Mouse (Mus musculus) limb, embryonic 14.5 days (tissue): ENCODE results near the gene Ipcef1. TPM values are rescaled to one million over a fixed set of nuclear protein-coding genes. Genes with fewer than 3 reads are reported as not detected.

Experiments used
- ATAC-seq: fragments of 200-750 bp; cut with Nextera tagmentation; 2 replicates; pipeline ENCODE4 v1.8.0; 2017; ENCODE audit warnings: low read depth, moderate number of reproducible peaks, moderate TSS enrichment; ENCODE audit not compliant: low FRiP score
- DNase-seq: peaks from one replicate; pipeline ENCODE4 v3.0.0-alpha.2; 2015; ENCODE audit warnings: low spot score
- H3K27ac ChIP-seq: fragments of 300-500 bp; sonication (generic); replicated peaks from 2 replicates; pipeline ENCODE4 v1.5.1; 2014; ENCODE audit warnings: low read depth, mild to moderate bottlenecking, low read length, moderate library complexity, mixed read lengths
- H3K27me3 ChIP-seq: fragments of 300-500 bp; sonication (generic); 2 replicates; pipeline ENCODE4 v1.6.1; 2014; ENCODE audit warnings: low read length, mixed read lengths; ENCODE audit not compliant: control insufficient read depth, insufficient read depth
- H3K36me3 ChIP-seq: fragments of 300-500 bp; sonication (generic); 2 replicates; pipeline ENCODE4 v1.6.1; 2014; ENCODE audit warnings: mild to moderate bottlenecking, low read length, moderate library complexity, mixed read lengths; ENCODE audit not compliant: control insufficient read depth, insufficient read depth
- H3K4me1 ChIP-seq: fragments of 300-500 bp; sonication (generic); 2 replicates; pipeline ENCODE4 v1.6.1; 2014; ENCODE audit warnings: antibody characterized with exemption, low read length, mixed read lengths; ENCODE audit not compliant: control insufficient read depth, insufficient read depth
- H3K4me2 ChIP-seq: fragments of 300-500 bp; sonication (generic); replicated peaks from 2 replicates; pipeline ENCODE4 v1.6.1; 2014; ENCODE audit warnings: low read depth, mild to moderate bottlenecking, low read length, moderate library complexity; ENCODE audit not compliant: severe bottlenecking
- H3K4me3 ChIP-seq: fragments of 300-500 bp; sonication (generic); replicated peaks from 2 replicates; pipeline ENCODE4 v1.5.1; 2014; ENCODE audit warnings: low read length
- H3K9ac ChIP-seq: fragments of 300-500 bp; sonication (generic); 2 replicates; pipeline ENCODE4 v1.6.1; 2014; ENCODE audit warnings: mild to moderate bottlenecking, low read depth, low read length, moderate library complexity; ENCODE audit not compliant: severe bottlenecking
- H3K9me3 ChIP-seq: fragments of 300-500 bp; sonication (generic); 2 replicates; pipeline ENCODE4 v1.6.1; 2016; ENCODE audit warnings: low read length; ENCODE audit not compliant: control insufficient read depth
- POLR2A ChIP-seq: fragments of 200-500 bp; IDR thresholded peaks from 2 replicates; pipeline ENCODE4 v1.8.0; 2012; ENCODE audit warnings: inconsistent platforms, mild to moderate bottlenecking, moderate library complexity, borderline replicate concordance; ENCODE audit not compliant: insufficient read depth, insufficient read length; ENCODE audit errors: extremely low read depth
- WGBS: fragments of 180-500 bp; shearing (Covaris S2); extraction: QIAGEN DNeasy Blood & Tissue Kit; methylation state at CpG from one replicate; pipeline ENCODE4 v1.1.7; 2014; 5-methylcytosine and 5-hydroxymethylcytosine counted together
- polyA plus RNA-seq, 2 experiments: library from polyadenylated mRNA; depleted of rRNA in 1 of 2; stranded (reverse) in 1 of 2; unstranded in 1 of 2; fragments of >200 nt; fragmentation: Nextera tagmentation in 1 of 2; extraction: Ambion mirVana in 1 of 2; gene quantifications; 2 replicates each; pipeline versions ENCODE4 v1.2.1 to v1.2.3; 2012 to 2014

Gene Ipcef1
- polyA plus RNA-seq, 2 experiments: 0.18 to 0.36 TPM

GRCm38 (mm10) chr10:6848162-6848754 lies 204.0 kb downstream of the Ipcef1 start:
- ATAC-seq (no peak), DNase-seq (no peak)
- H3K4me2 ChIP-seq: no peak overlapping the region
- no peaks in the 10 kb centered on the region for H3K27me3 ChIP-seq
- no peak overlapping the region for H3K27ac ChIP-seq
- H3K9me3 ChIP-seq: no peaks in the 10 kb centered on the region
- 66% methylated on average over 7 of the region's 7 CpGs for WGBS
- no peak overlapping the region for H3K4me3 ChIP-seq
- H3K4me1 ChIP-seq: no peaks in the 10 kb centered on the region
- no peak for TF ChIP-seq POLR2A
- no peak overlapping the region for H3K9ac ChIP-seq
- H3K36me3 ChIP-seq: no peaks in the 10 kb centered on the region

GRCm38 (mm10) chr10:6846283-6846682 lies 206.0 kb downstream of the Ipcef1 start:
- no peak overlapping the region for H3K4me3 ChIP-seq
- no peaks in the 10 kb centered on the region for H3K36me3 ChIP-seq
- no peak for DNase-seq
- H3K4me1 ChIP-seq: no peaks in the 10 kb centered on the region
- no peak for ATAC-seq
- 80% methylated on average over 1 of the region's 1 CpGs for WGBS
- TF ChIP-seq POLR2A: no peak
- no peak overlapping the region for H3K27ac ChIP-seq
- no peak overlapping the region for H3K9ac ChIP-seq
- no peak overlapping the region for H3K4me2 ChIP-seq
- no peaks in the 10 kb centered on the region for H3K9me3 ChIP-seq
- H3K27me3 ChIP-seq: no peaks in the 10 kb centered on the region

- 73% methylated on average over 1 of the region's 1 CpGs for WGBS
- ATAC-seq (no peak), DNase-seq (no peak)
- no peak overlapping the region for H3K4me2 ChIP-seq
- H3K27ac ChIP-seq: no peak overlapping the region
- H3K36me3 ChIP-seq: no peaks in the 10 kb centered on the region
- no peak overlapping the region for H3K9ac ChIP-seq
- H3K9me3 ChIP-seq: no peaks in the 10 kb centered on the region
- H3K4me1 ChIP-seq: no peaks in the 10 kb centered on the region
- no peak overlapping the region for H3K4me3 ChIP-seq
- no peak for TF ChIP-seq POLR2A
- H3K27me3 ChIP-seq: no peaks in the 10 kb centered on the region
Measured at GRCm38 (mm10) chr10:6842225-6842624, 210.1 kb downstream of the Ipcef1 start.

Other genes with a start within 250 kb of the Ipcef1 start
- 15.3 and 16.5 TPM in 2 replicates for gene Cnksr3, start 159.8 kb upstream of the Ipcef1 start, polyA plus RNA-seq (2012; rRNA removed)
- 12.3 and 13.0 TPM in 2 replicates for gene Cnksr3, start 159.8 kb upstream of the Ipcef1 start, polyA plus RNA-seq (2014; fragmentation: Nextera tagmentation; extraction: Ambion mirVana)